Mouse (Mus musculus) heart, adult 2 months (tissue): ENCODE measurements at regions not wholly inside any gene's neighbourhood (a gene's known extent, or its start where the extent isn't known, plus 50 kb on each side); places are given as distances from the start of the nearest gene placed in this dataset.

Experiments used
- CTCF ChIP-seq: fragments of 200-600 bp; IDR thresholded peaks from 2 replicates; pipeline ENCODE4 v1.8.1; 2022; ENCODE audit warnings: antibody characterized with exemption, mild to moderate bottlenecking, moderate library complexity
- EP300 ChIP-seq: fragments of 200-500 bp; IDR thresholded peaks from 2 replicates; pipeline ENCODE4 v1.6.1; 2011; ENCODE audit warnings: low read depth, low read length, control low read depth; ENCODE audit not compliant: insufficient read depth
- POLR2A ChIP-seq: fragments of 200-500 bp; IDR thresholded peaks from 2 replicates; pipeline ENCODE4 v1.6.1; 2011; ENCODE audit warnings: mild to moderate bottlenecking, low read depth, low read length, control low read depth; ENCODE audit not compliant: insufficient read depth

DNA sequence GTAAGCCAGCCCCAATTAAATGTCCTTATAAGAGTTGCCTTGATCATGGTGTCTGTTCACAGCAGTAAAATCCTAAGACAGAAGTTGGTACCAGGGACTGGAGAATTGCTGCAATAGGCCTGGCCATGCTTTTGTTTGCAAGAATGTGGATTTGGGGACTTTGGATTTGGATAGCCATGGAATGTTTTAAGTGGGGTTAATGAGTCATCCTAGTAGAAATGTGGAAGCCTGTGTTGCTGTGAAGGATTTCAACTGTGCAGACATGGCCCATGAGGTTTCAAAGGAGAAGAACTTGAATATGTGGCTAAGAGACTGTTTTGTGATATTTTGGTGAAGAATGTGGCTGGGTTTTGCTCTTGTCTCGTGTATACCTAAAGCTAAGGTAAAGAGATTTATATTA, 368.2 kb upstream of the Gli3 start:
- TF ChIP-seq POLR2A (no peak), CTCF (no peak), EP300 (no peak)
